Comparison of ENCODE assay signal across 8 mouse cellular contexts in the genomic region with DNA sequence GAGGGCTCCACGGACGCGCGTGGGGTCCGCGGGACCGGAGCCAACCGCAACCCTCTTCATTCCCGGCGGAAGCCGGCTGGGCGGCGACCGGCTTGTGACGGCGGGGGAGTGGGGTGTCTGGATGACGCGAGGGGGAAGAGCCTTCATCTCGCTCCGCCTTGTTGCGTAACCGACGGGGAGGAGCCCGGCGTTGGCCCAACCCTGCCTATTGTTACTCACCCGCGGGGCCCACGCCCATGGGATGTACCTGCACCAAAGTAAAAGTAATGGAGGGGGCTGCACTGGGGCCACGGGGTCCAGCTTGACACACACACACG. TPM values are rescaled to one million over a fixed set of nuclear protein-coding genes. Genes with fewer than 3 reads are reported as not detected.
DNase-seq lines count a peak whose midpoint lies in the region; ATAC-seq and TF ChIP-seq lines count a peak whose summit lies in the region.

No protein-coding gene starts in this region.

- H3K4me3 ChIP-seq in cortical plate, adult 2 months (ENCODE audit: insufficient read depth, low read length), result peak overlapping the region; percentile 94
- H3K4me3 ChIP-seq in intestine, embryonic 14.5 days (ENCODE audit: low read depth, low read length), result peak overlapping the region; percentile 54

- TF ChIP-seq POLR2A in cortical plate, adult 2 months (IDR thresholded peaks at IDR 0.05; ENCODE audit: extremely low read depth, insufficient read depth, low read length), result peak; percentile 65; the same call in 1 of the 2 replicates

- H3K36me3 ChIP-seq in intestine, embryonic 14.5 days (ENCODE audit: control insufficient read depth, insufficient read depth, low read length), result no peaks in the 10 kb centered on the region

- TF ChIP-seq CTCF in cortical plate, adult 2 months (IDR thresholded peaks at IDR 0.05; ENCODE audit: extremely low read depth, insufficient read depth, low read length), result no peak

- peak overlapping the region; percentile 55 for H3K9ac ChIP-seq in intestine, embryonic 14.5 days (ENCODE audit: low read length)

- 4% methylated on average over 21 of the region's 30 CpGs for WGBS in intestine, embryonic 14.5 days

- intact Hi-C loops in gastrocnemius, postnatal 14 days (cut with DNase I; ENCODE audit: low total_unique reads), result no loop called here
- intact Hi-C loops in left cerebral cortex, postnatal 14 days (cut with DNase I), result no loop called here

- H3K27ac ChIP-seq in cortical plate, adult 2 months (ENCODE audit: insufficient read depth, low read length), result peak overlapping the region; percentile 86
- H3K27ac ChIP-seq in intestine, embryonic 14.5 days (ENCODE audit: low read depth), result peak overlapping the region; percentile 67; the same call in 1 of the 2 replicates

- 0 out of 2 replicates have a peak, but pooled peaks cover 3% of the 10 kb centered on the region for H3K4me1 ChIP-seq in cortical plate, adult 2 months (ENCODE audit: control insufficient read depth, insufficient read depth, low read length)
- H3K4me1 ChIP-seq in intestine, embryonic 14.5 days (replicated peaks; ENCODE audit: control insufficient read depth, insufficient read depth, low read length), result no peaks in the 10 kb centered on the region

- peak; percentile 95 for ATAC-seq in intestine, embryonic 14.5 days (replicated peaks; ENCODE audit: low FRiP score, low TSS enrichment, low read depth)
- peak; percentile 97 for ATAC-seq in megakaryocyte-erythroid progenitor cell, adult 5-6 weeks (replicated peaks; ENCODE audit: low FRiP score, low TSS enrichment, poor library complexity, severe bottlenecking)

- DNase-seq in adipocyte (ENCODE audit: low spot score), result peak; percentile 87
- peak; percentile 88 for DNase-seq in gastrocnemius, postnatal 14 days
- DNase-seq in intestine, embryonic 14.5 days (ENCODE audit: low spot score), result peak; percentile 91
- DNase-seq in left cerebral cortex, postnatal 14 days (ENCODE audit: low spot score in 2 of 2), result peak; percentile 84 to 85
- peak; percentile 84 for DNase-seq in right cerebral cortex, postnatal 14 days
- DNase-seq in urinary bladder, postnatal 25 days (ENCODE audit: low spot score), result peak; percentile 82

- H3K4me2 ChIP-seq in intestine, embryonic 14.5 days (ENCODE audit: low read length), result peak overlapping the region; percentile 60

- H3K27me3 ChIP-seq in intestine, embryonic 14.5 days (replicated peaks; ENCODE audit: control insufficient read depth, insufficient read depth, low read length), result no peaks in the 10 kb centered on the region

- no peaks in the 10 kb centered on the region for H3K9me3 ChIP-seq in intestine, embryonic 14.5 days (ENCODE audit: control insufficient read depth, low read length)

RNA-seq across cellular contexts. Expression of a gene that starts 0.3 kb away (rescaled TPM):
- 8.7 and 9.1 TPM in 2 replicates for polyA plus RNA-seq in cortical plate, adult 2 months (2012; rRNA removed)
- 1 to 10 TPM; 4.9 to 5.3 TPM for total RNA-seq in gastrocnemius, postnatal 14 days (2021)
- 10.1 and 11.7 TPM in 2 replicates for polyA plus RNA-seq in intestine, embryonic 14.5 days (2014; fragmentation: Nextera tagmentation; extraction: Ambion mirVana)
- 1 to 10 TPM; 8.7 to 9.7 TPM for total RNA-seq in left cerebral cortex, postnatal 14 days (2021)
- 6.4 and 9.7 TPM in 2 replicates for total RNA-seq in megakaryocyte-erythroid progenitor cell, adult 5-6 weeks (2014; fragmentation: Nextera tagmentation)
- 3.9 and 8.0 TPM in 2 replicates for total RNA-seq in megakaryocyte-erythroid progenitor cell, adult 5-6 weeks (2017)

RNA-seq across cellular contexts. Expression of a gene that starts 57.6 kb away (rescaled TPM):
- not detected in 2 replicates for polyA plus RNA-seq in cortical plate, adult 2 months (2012; rRNA removed)
- total RNA-seq in gastrocnemius, postnatal 14 days (2021), result not detected
- polyA plus RNA-seq in intestine, embryonic 14.5 days (2014; fragmentation: Nextera tagmentation; extraction: Ambion mirVana), result not detected in 2 replicates
- total RNA-seq in left cerebral cortex, postnatal 14 days (2021), result not detected
- not detected in 2 replicates for total RNA-seq in megakaryocyte-erythroid progenitor cell, adult 5-6 weeks (2014; fragmentation: Nextera tagmentation)
- total RNA-seq in megakaryocyte-erythroid progenitor cell, adult 5-6 weeks (2017), result not detected in 2 replicates

Comparison
In these comparisons a context has a peak if more than half of its experiments do, and no peak if none do; other contexts are left out.
1. Peak in every context shown above with its lines: DNase-seq, ATAC-seq, H3K4me3 ChIP-seq and H3K27ac ChIP-seq.